Mouse (Mus musculus) bone marrow macrophage, adult 2 months (primary cell): Measurements from ENCODE around the gene Epm2aip1.

ENCODE experiments used
- CTCF ChIP-seq: IDR thresholded peaks from 2 replicates; pipeline ENCODE4 v1.5.1; 2012; ENCODE audit warnings: low read depth, mild to moderate bottlenecking, low read length, moderate library complexity
- POLR2A ChIP-seq: IDR thresholded peaks from 2 replicates; pipeline ENCODE4 v1.6.1; 2012; ENCODE audit warnings: mild to moderate bottlenecking, low read depth, low read length, borderline replicate concordance

GRCm38 (mm10) chr9:111237726-111238125 lies 34.0 kb upstream of the Epm2aip1 start:
- no peak for TF ChIP-seq CTCF
- no peak for TF ChIP-seq POLR2A
